Mouse (Mus musculus) NIH3T3 (cell line): ENCODE results near the gene Rhd.

Experiments used
- DNase-seq: peaks from one replicate; pipeline ENCODE4 v3.0.0-alpha.2; 2012; ENCODE audit warnings: low read depth

Gene Rhd

GRCm38 (mm10) chr4:134856501-134856900, 7.8 kb upstream of the Rhd start:
- DNase-seq = peak; percentile 63

GRCm38 (mm10) chr4:134858494-134858893, 5.8 kb upstream of the Rhd start:
- DNase-seq = no peak

GRCm38 (mm10) chr4:134861884-134862283, 2.5 kb upstream of the Rhd start:
- no peak for DNase-seq

- DNase-seq = no peak
Observed at GRCm38 (mm10) chr4:134862996-134863395, 1.3 kb upstream of the Rhd start.

- no peak for DNase-seq
Observed at GRCm38 (mm10) chr4:134865340-134865739, 1.0 kb downstream of the Rhd start.

GRCm38 (mm10) chr4:134865789-134866188, 1.5 kb downstream of the Rhd start:
- DNase-seq = no peak

- no peak for DNase-seq
Observed at GRCm38 (mm10) chr4:134867213-134867612, 2.9 kb downstream of the Rhd start.

GRCm38 (mm10) chr4:134867661-134868060, 3.3 kb downstream of the Rhd start:
- DNase-seq = no peak

GRCm38 (mm10) chr4:134868065-134868464, 3.7 kb downstream of the Rhd start:
- DNase-seq = no peak

- DNase-seq = no peak
Observed at GRCm38 (mm10) chr4:134868490-134868889, 4.2 kb downstream of the Rhd start.

GRCm38 (mm10) chr4:134869068-134869730, 4.9 kb downstream of the Rhd start:
- DNase-seq = no peak

- no peak for DNase-seq
Observed at GRCm38 (mm10) chr4:134869815-134870375, 5.6 kb downstream of the Rhd start.

GRCm38 (mm10) chr4:134871477-134871876, 7.1 kb downstream of the Rhd start:
- no peak for DNase-seq

GRCm38 (mm10) chr4:134871950-134872349, 7.6 kb downstream of the Rhd start:
- no peak for DNase-seq

GRCm38 (mm10) chr4:134876171-134876570, 11.8 kb downstream of the Rhd start:
- DNase-seq = no peak

- DNase-seq = peak; percentile 78
Observed at GRCm38 (mm10) chr4:134879410-134879981, 15.2 kb downstream of the Rhd start.

- DNase-seq = peak; percentile 34
Observed at GRCm38 (mm10) chr4:134880041-134880440, 15.7 kb downstream of the Rhd start.

- DNase-seq = peak; percentile 63
Observed at GRCm38 (mm10) chr4:134883266-134883665, 18.9 kb downstream of the Rhd start.

GRCm38 (mm10) chr4:134883808-134884207, 19.5 kb downstream of the Rhd start:
- peak; percentile 11 for DNase-seq

GRCm38 (mm10) chr4:134884364-134884763, 20.0 kb downstream of the Rhd start:
- DNase-seq = no peak

- no peak for DNase-seq
Observed at GRCm38 (mm10) chr4:134892096-134892495, 27.8 kb downstream of the Rhd start.

GRCm38 (mm10) chr4:134897256-134897655, 32.9 kb downstream of the Rhd start:
- DNase-seq = no peak

GRCm38 (mm10) chr4:134901126-134901525, 36.8 kb downstream of the Rhd start:
- DNase-seq = no peak

- DNase-seq = no peak
Observed at GRCm38 (mm10) chr4:134903046-134903445, 38.7 kb downstream of the Rhd start.
